Mouse (Mus musculus): ENCODE results near the gene Sgca.

GRCm38 (mm10) chr11:94978947-94979346, 2.8 kb upstream of the Sgca start:
- TF ChIP-seq CTCF (conservative IDR thresholded peaks at IDR 0.05; ENCODE audit: low read length): peak; percentile 86
- no peak for TF ChIP-seq NANOG (IDR thresholded peaks at IDR 0.05; ENCODE audit: borderline replicate concordance, low read length)
- no peak for TF ChIP-seq POU5F1 (IDR thresholded peaks at IDR 0.05; ENCODE audit: borderline replicate concordance, low read length)
